Mouse (Mus musculus) liver, embryonic 16.5 days (tissue): ENCODE measurements at regions not wholly inside any gene's neighbourhood (a gene's known extent, or its start where the extent isn't known, plus 50 kb on each side); places are given as distances from the start of the nearest gene placed in this dataset.

Source experiments
- ATAC-seq: fragments of 200-750 bp; cut with Nextera tagmentation; 2 replicates; pipeline ENCODE4 v1.8.0; 2017; ENCODE audit warnings: low read depth, mild to moderate bottlenecking, moderate number of reproducible peaks, moderate library complexity
- H3K27ac ChIP-seq: fragments of 300-500 bp; sonication (generic); 2 replicates; pipeline ENCODE4 v1.5.1; 2014; ENCODE audit warnings: mild to moderate bottlenecking, low read length
- H3K27me3 ChIP-seq: fragments of 300-500 bp; sonication (generic); 2 replicates; pipeline ENCODE4 v1.6.1; 2014; ENCODE audit warnings: low read depth, low read length, mixed read lengths; ENCODE audit not compliant: control insufficient read depth, insufficient read depth
- H3K36me3 ChIP-seq: fragments of 300-500 bp; sonication (generic); 2 replicates; pipeline ENCODE4 v1.6.1; 2014; ENCODE audit warnings: mild to moderate bottlenecking; ENCODE audit not compliant: control insufficient read depth, insufficient read depth
- H3K4me1 ChIP-seq: fragments of 300-500 bp; sonication (generic); 2 replicates; pipeline ENCODE4 v1.6.1; 2014; ENCODE audit warnings: low read depth, low read length, mixed read lengths; ENCODE audit not compliant: control insufficient read depth
- H3K4me2 ChIP-seq: fragments of 300-500 bp; sonication (generic); 2 replicates; pipeline ENCODE4 v1.6.1; 2014; ENCODE audit warnings: low read depth, low read length, mixed read lengths
- H3K4me3 ChIP-seq: fragments of 300-500 bp; sonication (generic); 2 replicates; pipeline ENCODE4 v1.5.1; 2014; ENCODE audit warnings: low read depth, mild to moderate bottlenecking, low read length
- H3K9ac ChIP-seq: fragments of 300-500 bp; sonication (generic); 2 replicates; pipeline ENCODE4 v1.6.1; 2014; ENCODE audit warnings: low read depth, low read length
- H3K9me3 ChIP-seq: fragments of 300-500 bp; sonication (generic); replicated peaks from 2 replicates; pipeline ENCODE4 v1.6.1; 2016; ENCODE audit warnings: low read length; ENCODE audit not compliant: control insufficient read depth
- WGBS: fragments of 180-500 bp; shearing (Covaris S2); extraction: QIAGEN DNeasy Blood & Tissue Kit; methylation state at CpG from one replicate; pipeline ENCODE4 v1.1.7; 2014; ENCODE audit not compliant: insufficient replicate concordance; 5-methylcytosine and 5-hydroxymethylcytosine counted together

DNA sequence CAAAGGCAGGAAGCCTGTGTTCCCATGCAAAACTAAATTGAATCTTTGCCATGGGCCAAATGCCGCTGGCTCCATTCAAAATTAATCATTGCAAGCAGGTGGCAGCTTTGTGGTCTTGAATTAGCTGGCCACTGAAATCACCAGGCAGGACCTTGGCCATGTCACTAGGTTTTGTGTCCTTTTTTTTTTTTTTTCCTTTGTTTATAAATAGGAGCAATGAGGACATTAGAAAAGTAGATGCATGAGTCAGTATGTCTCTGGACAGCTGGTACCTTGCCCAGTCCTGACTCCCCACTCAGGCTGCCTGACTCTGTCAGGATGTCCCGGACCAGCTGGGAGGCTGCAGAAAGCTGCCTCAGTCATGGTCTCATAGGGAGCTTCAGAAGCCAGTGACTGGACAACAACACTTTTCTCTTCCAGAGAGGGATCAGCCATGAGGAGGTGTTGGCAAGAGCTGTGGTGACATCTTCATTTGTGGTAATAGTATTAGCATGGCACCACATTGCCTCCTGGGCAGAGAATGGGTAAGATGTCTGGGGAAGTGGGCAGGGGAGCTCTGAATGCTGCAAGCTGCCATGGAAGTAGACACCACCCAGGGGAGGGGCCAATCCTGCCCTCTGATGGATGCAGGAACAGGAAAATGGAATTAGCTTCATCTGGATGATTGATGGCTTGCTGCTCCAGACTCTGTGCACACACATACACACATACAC, 55.4 kb upstream of the Msx1 start:
- Histone ChIP-seq H3K4me1 (no peaks in the 10 kb centered on the region), H3K4me2 (no peak overlapping the region), H3K4me3 (no peak overlapping the region), H3K9me3 (no peaks in the 10 kb centered on the region), H3K27ac (no peak overlapping the region), H3K9ac (no peak overlapping the region), H3K36me3 (no peaks in the 10 kb centered on the region), H3K27me3 (no peaks in the 10 kb centered on the region)
- WGBS = 58% methylated on average over 2 of the region's 2 CpGs
- no peak for ATAC-seq

DNA sequence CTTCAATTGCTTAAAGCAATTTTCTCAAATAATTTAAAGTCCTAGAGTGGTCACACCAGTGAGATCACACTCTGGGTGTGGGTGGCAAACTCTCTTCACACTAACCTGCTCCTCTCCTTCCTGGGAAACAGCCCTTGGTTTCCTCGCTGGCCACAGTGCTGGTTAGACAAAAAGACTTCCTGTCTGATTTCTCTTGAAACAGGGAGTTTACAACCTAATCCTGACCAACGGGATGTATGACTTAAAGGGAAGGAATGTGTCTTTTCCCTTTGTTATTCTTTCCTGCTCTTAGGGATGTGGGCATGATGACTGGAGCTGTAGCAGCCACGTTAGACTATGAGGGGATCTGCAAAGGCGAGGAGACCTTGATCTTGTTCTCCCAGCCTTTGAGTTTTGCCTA, 51.9 kb upstream of the Msx1 start:
- H3K4me1 ChIP-seq = no peaks in the 10 kb centered on the region
- 18% methylated on average over 4 of the region's 4 CpGs for WGBS
- H3K27me3 ChIP-seq = no peaks in the 10 kb centered on the region
- H3K9ac ChIP-seq = no peak overlapping the region
- no peaks in the 10 kb centered on the region for H3K36me3 ChIP-seq
- H3K4me2 ChIP-seq = no peak overlapping the region
- H3K4me3 ChIP-seq = no peak overlapping the region
- no peak overlapping the region for H3K27ac ChIP-seq
- no peak for ATAC-seq
- H3K9me3 ChIP-seq = no peaks in the 10 kb centered on the region

DNA sequence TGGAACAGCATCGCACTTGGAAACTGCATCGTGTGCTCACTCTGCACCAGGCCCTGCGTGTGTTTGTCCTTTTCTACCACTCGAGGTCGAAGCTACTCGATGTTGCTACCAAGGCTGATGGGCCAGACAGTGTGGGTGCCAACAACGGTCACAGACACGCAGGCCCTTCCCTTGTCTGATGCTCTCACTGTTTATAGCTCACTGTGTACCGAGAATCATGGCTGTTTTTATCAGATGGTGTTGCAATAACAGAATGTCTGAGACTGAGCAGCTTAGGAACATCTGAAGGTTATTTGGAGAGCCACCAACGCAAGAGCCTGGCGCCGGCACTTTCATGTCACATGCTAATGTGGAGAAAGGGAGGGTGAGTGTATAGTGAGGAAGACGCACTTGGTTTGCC, 51.1 kb upstream of the Msx1 start:
- H3K27me3 ChIP-seq = no peaks in the 10 kb centered on the region
- 70% methylated on average over 13 of the region's 13 CpGs for WGBS
- no peaks in the 10 kb centered on the region for H3K4me1 ChIP-seq
- ATAC-seq = no peak
- H3K27ac ChIP-seq = no peak overlapping the region
- H3K4me2 ChIP-seq = no peak overlapping the region
- no peaks in the 10 kb centered on the region for H3K36me3 ChIP-seq
- no peaks in the 10 kb centered on the region for H3K9me3 ChIP-seq
- no peak overlapping the region for H3K4me3 ChIP-seq
- no peak overlapping the region for H3K9ac ChIP-seq

DNA sequence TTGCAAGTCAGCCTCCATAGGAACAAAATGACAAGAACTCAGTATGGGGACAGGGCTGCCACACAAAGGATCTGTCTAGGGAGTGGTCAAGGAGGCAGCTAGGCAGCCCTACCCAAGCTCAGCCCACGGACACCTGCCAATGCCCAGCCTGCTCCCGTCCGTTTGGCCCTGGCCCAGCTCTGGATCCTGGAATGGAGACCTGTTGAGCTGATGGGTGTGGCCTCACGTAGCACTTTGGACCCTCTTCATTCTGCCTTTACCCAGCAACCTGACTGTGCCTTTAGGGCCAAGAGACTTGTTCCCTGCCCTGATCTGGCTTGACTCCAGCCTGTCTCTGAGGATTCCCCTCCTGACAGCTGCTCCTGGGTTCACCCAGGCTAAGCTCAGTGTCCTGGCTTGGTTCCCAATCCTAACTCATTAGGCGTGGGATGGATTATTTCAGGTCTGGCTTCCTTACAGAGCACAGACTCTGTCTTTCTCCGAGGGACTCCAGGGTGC, 50.5 kb upstream of the Msx1 start:
- Histone ChIP-seq H3K9ac (no peak overlapping the region), H3K27ac (no peak overlapping the region), H3K4me1 (no peaks in the 10 kb centered on the region), H3K9me3 (no peaks in the 10 kb centered on the region), H3K4me2 (no peak overlapping the region), H3K36me3 (no peaks in the 10 kb centered on the region), H3K27me3 (no peaks in the 10 kb centered on the region), H3K4me3 (no peak overlapping the region)
- WGBS = 47% methylated on average over 6 of the region's 6 CpGs
- ATAC-seq = no peak
